Mouse (Mus musculus) liver, embryonic 14.5 days (tissue): ENCODE results near the gene Dsn1.

Experiments
- CTCF ChIP-seq: IDR thresholded peaks from 2 replicates; pipeline ENCODE4 v1.5.1; 2016; ENCODE audit warnings: antibody characterized with exemption, low read depth, control low read depth
- EP300 ChIP-seq: IDR thresholded peaks from 2 replicates; pipeline ENCODE4 v1.6.1; 2016; ENCODE audit warnings: antibody characterized with exemption, low read depth

- TF ChIP-seq CTCF (no peak), EP300 (peak; percentile 38; the same call in 1 of the 2 replicates)
These were observed 24.1 kb downstream of the Dsn1 start for GRCm38 (mm10) chr2:156982864-156983263.
